Mouse (Mus musculus) MEL (cell line): ENCODE results near the gene Dync2h1. TPM values are rescaled to one million over a fixed set of nuclear protein-coding genes. Genes with fewer than 3 reads are reported as not detected.
A peak's percentile ranks its signal among the peaks of the same experiment; 100 is the strongest.

Experiments used
- DNase-seq: peaks from one replicate; pipeline ENCODE4 v3.0.0; 2011; ENCODE audit warnings: low read depth, low spot score
- H3K27ac ChIP-seq: 2 replicates; pipeline ENCODE4 v1.5.1; 2012; ENCODE audit warnings: low read depth, mild to moderate bottlenecking, control low read depth, low read length, moderate library complexity; ENCODE audit not compliant: control insufficient read depth
- H3K27me3 ChIP-seq, 2 experiments: fragments of 150-350 bp in 1 of 2; sonication (generic) in 1 of 2; 2 replicates each; pipeline ENCODE4 v1.6.1; 2012; ENCODE audit warnings: low read length in 2 of 2, mild to moderate bottlenecking in 2 of 2, improper control_type of control experiment in 1 of 2, moderate library complexity in 1 of 2; ENCODE audit not compliant: insufficient read depth in 2 of 2, control insufficient read depth in 1 of 2
- H3K36me3 ChIP-seq, 2 experiments: 2 replicates each; pipeline ENCODE4 v1.6.1; 2012 to 2014; ENCODE audit warnings: low read length in 2 of 2, improper control_type of control experiment in 1 of 2, inconsistent platforms in 1 of 2, mild to moderate bottlenecking in 1 of 2; ENCODE audit not compliant: insufficient read depth in 2 of 2, control insufficient read depth in 1 of 2
- H3K4me1 ChIP-seq, 2 experiments: fragments of 150-350 bp in 1 of 2; sonication (generic) in 1 of 2; 2 replicates each; pipeline ENCODE4 v1.6.1; 2012; ENCODE audit warnings: low read length in 2 of 2, improper control_type of control experiment in 1 of 2, mild to moderate bottlenecking in 1 of 2; ENCODE audit not compliant: insufficient read depth in 2 of 2, control insufficient read depth in 1 of 2
- H3K4me3 ChIP-seq, 2 experiments: fragments of 150-350 bp in 1 of 2; sonication (generic) in 1 of 2; 2 replicates each; pipeline ENCODE4 v1.5.1; 2012; ENCODE audit warnings: low read depth in 2 of 2, low read length in 2 of 2, mild to moderate bottlenecking in 2 of 2, moderate library complexity in 2 of 2, control low read depth in 1 of 2, improper control_type of control experiment in 1 of 2; ENCODE audit not compliant: control insufficient read depth in 1 of 2, insufficient read depth in 1 of 2
- H3K79me2 ChIP-seq: 2 replicates; pipeline ENCODE4 v1.6.1; 2012; ENCODE audit warnings: mild to moderate bottlenecking, low read length, moderate library complexity; ENCODE audit not compliant: control insufficient read depth, poor library complexity, insufficient read depth
- H3K9ac ChIP-seq: 2 replicates; pipeline ENCODE4 v1.6.1; 2012; ENCODE audit warnings: low read depth, mild to moderate bottlenecking, control low read depth, low read length, moderate library complexity; ENCODE audit not compliant: control insufficient read depth, poor library complexity, severe bottlenecking
- H3K9me3 ChIP-seq: fragments of 150-350 bp; sonication (generic); replicated peaks from 2 replicates; pipeline ENCODE4 v1.6.1; 2012; ENCODE audit warnings: mild to moderate bottlenecking, low read length, improper control_type of control experiment, moderate library complexity; ENCODE audit not compliant: insufficient read depth
- BHLHE40 ChIP-seq: IDR thresholded peaks from 2 replicates; pipeline ENCODE4 v1.6.1; 2012; ENCODE audit warnings: low read depth, mild to moderate bottlenecking, inconsistent platforms, low read length, improper control_type of control experiment, borderline replicate concordance
- CHD1 ChIP-seq: IDR thresholded peaks from 2 replicates; pipeline ENCODE4 v1.6.1; 2012; ENCODE audit warnings: low read depth, mild to moderate bottlenecking, inconsistent platforms, low read length, improper control_type of control experiment
- CHD2 ChIP-seq: IDR thresholded peaks from 2 replicates; pipeline ENCODE4 v1.6.1; 2011; ENCODE audit warnings: low read length, improper control_type of control experiment
- E2F4 ChIP-seq: IDR thresholded peaks from 2 replicates; pipeline ENCODE4 v1.6.1; 2011; ENCODE audit warnings: low read depth, low read length, improper control_type of control experiment, borderline replicate concordance
- ETS1 ChIP-seq: IDR thresholded peaks from 2 replicates; pipeline ENCODE4 v1.6.1; 2012; ENCODE audit warnings: low read depth, mild to moderate bottlenecking, inconsistent platforms, low read length, improper control_type of control experiment, moderate library complexity
- GABPA ChIP-seq: IDR thresholded peaks from 2 replicates; pipeline ENCODE4 v1.6.1; 2012; ENCODE audit warnings: low read depth, mild to moderate bottlenecking, inconsistent platforms, low read length, improper control_type of control experiment, moderate library complexity
- HCFC1 ChIP-seq: IDR thresholded peaks from 2 replicates; pipeline ENCODE4 v1.6.1; 2012; ENCODE audit warnings: low read depth, mild to moderate bottlenecking, inconsistent platforms, low read length, improper control_type of control experiment, moderate library complexity
- JUND ChIP-seq: IDR thresholded peaks from 2 replicates; pipeline ENCODE4 v1.6.1; 2011; ENCODE audit warnings: low read depth, mild to moderate bottlenecking, improper control_type of control experiment, low read length
- MAFK ChIP-seq: IDR thresholded peaks from 2 replicates; pipeline ENCODE4 v1.6.1; 2011; ENCODE audit warnings: low read depth, mild to moderate bottlenecking, low read length, improper control_type of control experiment, borderline replicate concordance
- MAZ ChIP-seq: IDR thresholded peaks from 2 replicates; pipeline ENCODE4 v1.6.1; 2012; ENCODE audit warnings: low read depth, mild to moderate bottlenecking, inconsistent platforms, low read length, improper control_type of control experiment
- MEF2A ChIP-seq: IDR thresholded peaks from 2 replicates; pipeline ENCODE4 v1.6.1; 2014; ENCODE audit warnings: low read depth, mild to moderate bottlenecking, inconsistent platforms, low read length, improper control_type of control experiment; ENCODE audit not compliant: poor library complexity, insufficient replicate concordance, severe bottlenecking; ENCODE audit errors: extremely low read depth
- MYB ChIP-seq: IDR thresholded peaks from 2 replicates; pipeline ENCODE4 v1.6.1; 2011; ENCODE audit warnings: mild to moderate bottlenecking, low read depth, low read length, improper control_type of control experiment
- MYC ChIP-seq: IDR thresholded peaks from 2 replicates; pipeline ENCODE4 v1.6.1; 2011; ENCODE audit warnings: low read depth, mild to moderate bottlenecking, low read length, improper control_type of control experiment, moderate library complexity
- NRF1 ChIP-seq: IDR thresholded peaks from 2 replicates; pipeline ENCODE4 v1.6.1; 2014; ENCODE audit warnings: low read depth, mild to moderate bottlenecking, inconsistent platforms, low read length, improper control_type of control experiment, moderate library complexity; ENCODE audit not compliant: poor library complexity, insufficient read depth, severe bottlenecking
- POLR2AphosphoS2 ChIP-seq: IDR thresholded peaks from 2 replicates; pipeline ENCODE4 v1.6.1; 2011; ENCODE audit warnings: low read length, improper control_type of control experiment
- POLR2AphosphoS5 ChIP-seq: IDR thresholded peaks from 2 replicates; pipeline ENCODE4 v1.6.1; 2012; ENCODE audit warnings: low read depth, borderline replicate concordance, mild to moderate bottlenecking, inconsistent platforms, low read length, moderate library complexity, mixed read lengths
- RAD21 ChIP-seq: IDR thresholded peaks from 2 replicates; pipeline ENCODE4 v1.6.1; 2011; ENCODE audit warnings: mild to moderate bottlenecking, low read depth, low read length, improper control_type of control experiment
- RCOR1 ChIP-seq: IDR thresholded peaks from 2 replicates; pipeline ENCODE4 v1.6.1; 2012; ENCODE audit warnings: low read depth, mild to moderate bottlenecking, inconsistent platforms, low read length, improper control_type of control experiment
- SMC3 ChIP-seq: IDR thresholded peaks from 2 replicates; pipeline ENCODE4 v1.6.1; 2011; ENCODE audit warnings: low read depth, low read length, improper control_type of control experiment
- TAL1 ChIP-seq: IDR thresholded peaks from 2 replicates; pipeline ENCODE4 v1.6.1; 2012; ENCODE audit warnings: mild to moderate bottlenecking, inconsistent platforms, low read length, moderate library complexity, mixed read lengths
- TBP ChIP-seq: IDR thresholded peaks from 2 replicates; pipeline ENCODE4 v1.8.0; 2011; ENCODE audit warnings: low read depth, low read length, improper control_type of control experiment
- TCF12 ChIP-seq: IDR thresholded peaks from 2 replicates; pipeline ENCODE4 v1.6.1; 2014; ENCODE audit warnings: low read depth, mild to moderate bottlenecking, inconsistent platforms, low read length, improper control_type of control experiment, moderate library complexity
- USF1 ChIP-seq: IDR thresholded peaks from 2 replicates; pipeline ENCODE4 v1.6.1; 2014; ENCODE audit warnings: low read depth, mild to moderate bottlenecking, inconsistent platforms, low read length, improper control_type of control experiment, moderate library complexity
- USF2 ChIP-seq, 2 experiments: IDR thresholded peaks; 2 replicates each; pipeline ENCODE4 v1.6.1; 2011 to 2012; ENCODE audit warnings: improper control_type of control experiment in 2 of 2, low read length in 2 of 2, borderline replicate concordance in 1 of 2, inconsistent platforms in 1 of 2, low read depth in 1 of 2, mild to moderate bottlenecking in 1 of 2; ENCODE audit not compliant: insufficient read depth in 1 of 2
- ZC3H11A ChIP-seq: IDR thresholded peaks from 2 replicates; pipeline ENCODE4 v1.6.1; 2012; ENCODE audit warnings: low read depth, mild to moderate bottlenecking, inconsistent platforms, low read length, improper control_type of control experiment
- polyA plus RNA-seq, 2 experiments: library from polyadenylated mRNA; stranded (reverse) in 1 of 2; unstranded in 1 of 2; fragments of >175 nt in 1 of 2; fragments of >200 nt in 1 of 2; gene quantifications; 2 replicates each; pipeline versions ENCODE4 v1.2.1 to v1.2.4; 2012; ENCODE audit warnings: low replicate concordance in 2 of 2, low read depth in 1 of 2; ENCODE audit not compliant: insufficient read length in 2 of 2, insufficient read depth in 1 of 2, missing spikeins in 1 of 2
- total RNA-seq: library from RNA; depleted of rRNA; stranded (reverse); fragments of 300-350 nt; gene quantifications from 2 replicates; pipeline ENCODE4 v1.2.3, GENCODE M21; 2012

The Dync2h1 gene
- total and polyA plus RNA-seq, 3 experiments = 3.2 to 4.5 TPM; not detected in 1

- TF ChIP-seq TBP (no peak), RCOR1 (peak; percentile 99), CHD2 (no peak), MAZ (no peak), GABPA (no peak), BHLHE40 (no peak; the same call in 1 of the 2 replicates), JUND (no peak), USF1 (no peak), RAD21 (no peak), TCF12 (peak; percentile 80), MAFK (peak; percentile 40; the same call in 1 of the 2 replicates), CHD1 (no peak)
Observed at GRCm38 (mm10) chr9:7042635-7043273, 141.5 kb downstream of the Dync2h1 start (continued).

DNA sequence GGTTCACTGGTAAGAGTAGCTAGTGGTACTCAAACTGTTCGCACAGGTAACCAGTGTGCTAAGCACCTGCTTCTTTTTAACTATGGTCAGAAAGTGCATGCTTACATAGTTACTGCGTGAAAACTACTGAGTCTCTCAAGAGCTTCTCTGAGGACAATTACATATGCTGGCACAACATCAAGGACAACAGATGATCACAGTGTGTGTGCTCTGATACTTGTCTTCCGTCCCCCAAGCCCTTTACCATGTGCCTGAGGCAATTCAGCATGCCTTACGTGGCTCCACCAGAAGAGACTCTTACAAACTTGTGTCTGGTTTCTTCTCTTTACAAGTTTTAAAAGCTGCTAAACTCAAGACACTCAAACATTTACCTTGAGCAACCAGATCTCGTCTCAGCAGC, 143.0 kb downstream of the Dync2h1 start:
- TF ChIP-seq USF2 (IDR thresholded peaks at IDR 0.05; ENCODE audit: borderline replicate concordance in 1 of 2, insufficient read depth in 1 of 2, low read depth in 1 of 2, low read length in 2 of 2) (no peak), POLR2AphosphoS2 (no peak), RAD21 (no peak), MYB (no peak)
- Histone ChIP-seq H3K79me2 (no peaks in the 10 kb centered on the region), H3K27me3 (no peaks in the 10 kb centered on the region), H3K4me1 (peaks cover 0 to 3% of the 10 kb centered on the region in 2 experiments; a peak in 2 of 4 replicates), H3K9me3 (no peaks in the 10 kb centered on the region), H3K36me3 (peaks cover 0 to 10% of the 10 kb centered on the region in 2 experiments; a peak in 2 of 4 replicates), H3K27ac (no peak overlapping the region), H3K4me3 (no peak overlapping the region), H3K9ac (no peak overlapping the region)
- no peak for DNase-seq

- no peaks in the 10 kb centered on the region for H3K9me3 ChIP-seq
- no peaks in the 10 kb centered on the region for H3K4me1 ChIP-seq
- TF ChIP-seq USF1 = no peak
- TF ChIP-seq HCFC1 = no peak
- no peak for TF ChIP-seq MAZ
- no peak for TF ChIP-seq ETS1
- TF ChIP-seq SMC3 = no peak
- TF ChIP-seq MEF2A = no peak
- no peak for TF ChIP-seq E2F4
- no peak for TF ChIP-seq ZC3H11A
- no peak for TF ChIP-seq POLR2AphosphoS2
- TF ChIP-seq TAL1 = no peak
- TF ChIP-seq POLR2AphosphoS5 = no peak
- TF ChIP-seq NRF1 = no peak
- no peak for TF ChIP-seq MYC
- TF ChIP-seq BHLHE40 = no peak
- DNase-seq = no peak
- no peak overlapping the region for H3K27ac ChIP-seq
- H3K4me3 ChIP-seq = no peak overlapping the region
- no peaks in the 10 kb centered on the region for H3K36me3 ChIP-seq
- no peaks in the 10 kb centered on the region for H3K79me2 ChIP-seq
- H3K27me3 ChIP-seq = no peaks in the 10 kb centered on the region
- no peak overlapping the region for H3K9ac ChIP-seq
Observed at GRCm38 (mm10) chr9:7032553-7032952, 151.7 kb downstream of the Dync2h1 start.
